Mouse (Mus musculus): ENCODE measurements around the gene Nppa. TPM values are rescaled to one million over a fixed set of nuclear protein-coding genes. Genes with fewer than 3 reads are reported as not detected.

The Nppa gene
- polyA plus RNA-seq, 1 experiment from 2014 or later, result 1.7 TPM

- Histone ChIP-seq H3K4me2 (no peak overlapping the region), H3K36me3 (peaks cover 88% of the 10 kb centered on the region), H3K9ac (no peak overlapping the region), H3K4me3 (no peak overlapping the region), H3K27me3 (no peaks in the 10 kb centered on the region), H3K27ac (replicated peaks) (no peak overlapping the region), H3K4me1 (replicated peaks) (peaks cover 6% of the 10 kb centered on the region), H3K9me3 (no peaks in the 10 kb centered on the region)
- no peak for ATAC-seq (ENCODE audit: low FRiP score, low read depth)
- WGBS, result 76% methylated on average over 3 of the region's 3 CpGs
These were observed 16.5 kb downstream of the Nppa start for GRCm38 (mm10) chr4:148016981-148017380.

DNA sequence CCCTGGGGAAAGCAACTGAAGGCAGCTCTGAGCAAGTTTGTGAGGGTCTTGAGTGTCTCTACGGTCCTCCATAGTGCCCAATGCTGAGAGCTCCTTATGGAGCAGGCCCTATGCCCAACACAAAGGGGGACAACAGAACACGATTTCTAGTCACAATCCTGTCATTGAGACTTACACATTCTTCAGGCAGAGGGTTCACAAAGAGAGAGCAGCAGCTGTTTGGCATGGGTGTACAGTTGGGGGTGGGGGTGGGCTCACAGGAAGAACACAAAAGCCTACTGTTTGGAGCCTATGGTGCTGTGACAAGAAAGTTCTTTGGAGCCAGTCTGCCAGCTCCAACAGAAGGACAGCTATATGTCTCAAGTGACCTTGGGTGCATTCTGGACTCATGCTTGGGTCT, 17.9 kb downstream of the Nppa start:
- Histone ChIP-seq H3K27ac (replicated peaks) (peak overlapping the region; percentile 72), H3K36me3 (peaks cover 88% of the 10 kb centered on the region), H3K4me1 (replicated peaks) (peaks cover 6% of the 10 kb centered on the region), H3K9me3 (no peaks in the 10 kb centered on the region), H3K9ac (no peak overlapping the region), H3K4me3 (no peak overlapping the region), H3K4me2 (no peak overlapping the region), H3K27me3 (no peaks in the 10 kb centered on the region)
- ATAC-seq (ENCODE audit: low FRiP score, low read depth), result peak; percentile 69
- 38% methylated on average over 2 of the region's 2 CpGs for WGBS

- Histone ChIP-seq H3K36me3 (peaks cover 86% of the 10 kb centered on the region), H3K4me2 (no peak overlapping the region), H3K4me3 (no peak overlapping the region), H3K9me3 (no peaks in the 10 kb centered on the region), H3K4me1 (replicated peaks) (peaks cover under 1% of the 10 kb centered on the region), H3K9ac (no peak overlapping the region), H3K27ac (replicated peaks) (no peak overlapping the region), H3K27me3 (no peaks in the 10 kb centered on the region)
- WGBS, result 90% methylated on average over 3 of the region's 3 CpGs
- ATAC-seq (ENCODE audit: low FRiP score, low read depth), result no peak
These were observed 23.5 kb downstream of the Nppa start for GRCm38 (mm10) chr4:148024003-148024402.

- Histone ChIP-seq H3K27ac (replicated peaks) (no peak overlapping the region), H3K4me3 (no peak overlapping the region), H3K4me2 (no peak overlapping the region), H3K4me1 (replicated peaks) (no peaks in the 10 kb centered on the region), H3K36me3 (peaks cover 50% of the 10 kb centered on the region), H3K9ac (no peak overlapping the region), H3K9me3 (no peaks in the 10 kb centered on the region), H3K27me3 (no peaks in the 10 kb centered on the region)
- ATAC-seq (ENCODE audit: low FRiP score, low read depth), result no peak
- 96% methylated on average over 7 of the region's 7 CpGs for WGBS
These were observed 28.8 kb downstream of the Nppa start for GRCm38 (mm10) chr4:148029297-148029696.

- H3K9me3 ChIP-seq, result no peaks in the 10 kb centered on the region
- no peak overlapping the region for H3K4me2 ChIP-seq
- peaks cover 47% of the 10 kb centered on the region for H3K36me3 ChIP-seq
- no peaks in the 10 kb centered on the region for H3K4me1 ChIP-seq (replicated peaks)
- whole genome bisulfite sequencing, result 81% methylated on average over 5 of the region's 5 CpGs
- ATAC-seq (ENCODE audit: low FRiP score, low read depth), result no peak
- H3K9ac ChIP-seq, result no peak overlapping the region
- no peak overlapping the region for H3K27ac ChIP-seq (replicated peaks)
- H3K27me3 ChIP-seq, result no peaks in the 10 kb centered on the region
- no peak overlapping the region for H3K4me3 ChIP-seq
These were observed 30.0 kb downstream of the Nppa start for GRCm38 (mm10) chr4:148030506-148030905.

GRCm38 (mm10) chr4:148033858-148034410, 33.4 kb downstream of the Nppa start:
- Histone ChIP-seq H3K36me3 (peaks cover 24% of the 10 kb centered on the region), H3K9me3 (no peaks in the 10 kb centered on the region), H3K27me3 (no peaks in the 10 kb centered on the region), H3K4me2 (no peak overlapping the region), H3K4me1 (replicated peaks) (peaks cover 10% of the 10 kb centered on the region), H3K9ac (no peak overlapping the region), H3K4me3 (no peak overlapping the region), H3K27ac (replicated peaks) (no peak overlapping the region)
- 54% methylated on average over 7 of the region's 7 CpGs for WGBS
- ATAC-seq (ENCODE audit: low FRiP score, low read depth), result no peak

GRCm38 (mm10) chr4:148035440-148035839, 34.9 kb downstream of the Nppa start:
- no peak for ATAC-seq (ENCODE audit: low FRiP score, low read depth)
- no peak overlapping the region for H3K4me2 ChIP-seq
- no peak overlapping the region for H3K27ac ChIP-seq (replicated peaks)
- H3K4me3 ChIP-seq, result no peak overlapping the region
- no peaks in the 10 kb centered on the region for H3K9me3 ChIP-seq
- 95% methylated on average over 3 of the region's 3 CpGs for WGBS
- no peaks in the 10 kb centered on the region for H3K27me3 ChIP-seq
- peaks cover 15% of the 10 kb centered on the region for H3K36me3 ChIP-seq
- H3K9ac ChIP-seq, result no peak overlapping the region
- peaks cover 23% of the 10 kb centered on the region for H3K4me1 ChIP-seq (replicated peaks)

DNA sequence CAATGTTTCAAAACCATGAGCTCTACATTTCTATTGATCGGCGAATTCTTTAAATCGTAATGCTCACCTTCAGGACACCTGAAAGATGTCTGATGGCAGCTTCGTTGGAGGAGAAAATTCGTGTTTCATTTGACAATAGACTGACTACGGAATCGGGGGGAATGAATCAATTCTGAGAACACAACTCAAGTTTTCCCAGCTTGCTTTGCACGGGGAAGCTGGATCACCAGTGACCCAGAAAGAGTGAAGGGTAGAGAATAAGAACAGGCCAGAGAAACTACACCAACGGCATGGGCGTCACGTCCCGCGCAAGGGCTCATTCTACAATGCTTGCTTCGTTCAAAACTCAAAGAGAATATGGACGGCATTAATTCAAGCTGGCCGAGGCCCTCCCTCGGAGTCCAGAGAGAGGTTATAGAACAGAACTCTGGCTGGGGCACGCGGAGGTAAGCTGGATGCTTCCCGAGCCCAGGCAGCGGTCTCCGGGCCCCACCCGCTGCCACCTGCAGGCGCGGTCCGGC, 37.6 kb downstream of the Nppa start:
- H3K9me3 ChIP-seq, result no peaks in the 10 kb centered on the region
- peaks cover 13% of the 10 kb centered on the region; the same call in 1 of the 2 replicates for H3K36me3 ChIP-seq
- peak overlapping the region; percentile 90 for H3K27ac ChIP-seq (replicated peaks)
- H3K9ac ChIP-seq, result peak overlapping the region; percentile 71
- peaks cover 46% of the 10 kb centered on the region for H3K4me1 ChIP-seq (replicated peaks)
- no peaks in the 10 kb centered on the region for H3K27me3 ChIP-seq
- peak; percentile 0; the same call in 1 of the 2 replicates for ATAC-seq (ENCODE audit: low FRiP score, low read depth)
- WGBS, result 6% methylated on average over 21 of the region's 26 CpGs
- H3K4me3 ChIP-seq, result peak overlapping the region; percentile 63
- H3K4me2 ChIP-seq, result peak overlapping the region; percentile 58

DNA sequence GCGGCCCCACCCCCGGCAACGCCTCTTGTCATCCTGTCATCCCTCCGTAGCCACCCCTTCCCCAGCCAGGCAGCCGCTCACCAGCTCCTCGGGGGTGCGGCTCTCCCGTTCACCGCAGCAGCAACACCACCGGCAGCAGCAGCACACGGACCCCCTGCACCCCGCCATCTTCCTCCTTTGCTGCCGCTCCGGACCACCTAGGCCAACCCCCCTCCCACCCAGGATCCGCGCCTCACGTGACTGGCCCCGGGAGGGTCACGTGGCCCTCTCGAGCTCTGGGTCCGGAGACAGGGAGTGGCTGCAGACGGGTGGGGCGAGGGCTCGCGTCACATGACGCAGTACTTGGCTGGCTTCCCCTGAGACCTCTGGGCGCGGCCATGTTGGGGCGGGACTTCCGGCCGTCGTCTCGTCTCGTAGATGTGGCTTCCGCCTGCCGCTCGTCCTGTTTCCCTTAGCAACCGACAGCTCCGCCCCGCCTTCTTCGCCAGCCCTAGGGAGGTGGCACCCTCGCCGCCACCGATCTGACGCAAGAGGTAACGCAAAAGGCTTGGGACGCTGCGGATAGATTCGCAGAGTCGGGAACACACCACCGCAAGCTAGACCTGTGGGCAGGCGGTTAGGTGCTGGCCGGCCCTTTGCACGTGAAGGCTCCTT, 38.2 kb downstream of the Nppa start, which contains the start of the genes Clcn6 and Mthfr:
Gene Clcn6, minus strand, starts transcription at position 222 of the 654 bp plus-strand sequence.
Gene Mthfr, plus strand, starts transcription at position 478 of the 654 bp plus-strand sequence.
- H3K4me1 ChIP-seq (replicated peaks), result peaks cover 46% of the 10 kb centered on the region

DNA sequence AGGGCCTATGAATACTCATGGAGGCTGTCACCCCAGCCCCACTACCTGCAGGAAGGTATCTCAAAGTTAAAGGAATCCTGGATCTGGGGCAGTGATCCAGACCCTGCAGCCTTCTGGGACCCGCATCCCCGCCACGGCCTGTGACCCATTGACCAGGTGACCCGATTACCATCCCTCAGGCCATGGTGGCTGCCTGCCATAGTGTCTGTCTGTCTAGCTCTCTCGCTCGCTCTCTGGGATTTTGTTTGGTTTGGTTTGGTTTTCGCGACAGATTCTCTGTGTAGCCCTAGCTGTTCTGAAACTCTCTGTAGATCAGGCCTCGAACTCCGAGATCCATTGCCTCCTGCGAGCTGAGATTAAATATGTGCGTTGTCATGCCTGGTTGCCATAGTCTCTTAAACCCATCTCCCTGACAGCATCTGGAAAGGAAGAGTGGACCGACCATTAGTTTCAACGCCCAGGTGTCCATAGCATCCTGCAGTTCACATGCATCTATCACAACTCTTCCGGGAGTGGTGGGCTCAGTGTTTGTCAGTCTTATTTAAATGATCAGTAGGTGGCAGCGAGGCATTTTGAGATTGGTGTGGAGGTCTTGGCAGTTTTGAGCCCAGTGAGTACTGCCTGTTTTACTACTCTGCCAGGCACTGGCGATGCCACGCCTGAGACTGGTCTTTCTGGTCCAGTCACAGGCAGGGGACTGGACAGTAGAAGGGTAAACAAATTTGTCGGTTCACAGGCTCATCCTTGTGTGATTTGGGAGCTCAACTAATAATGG, 38.9 kb downstream of the Nppa start:
- peaks cover 46% of the 10 kb centered on the region for H3K4me1 ChIP-seq (replicated peaks)
- ATAC-seq (ENCODE audit: low FRiP score, low read depth), result no peak
- 19% methylated on average over 19 of the region's 19 CpGs for WGBS

More for the DNA sequence above, 38.2 kb downstream of the Nppa start, which contains the start of the genes Clcn6 and Mthfr:
- no peaks in the 10 kb centered on the region for H3K9me3 ChIP-seq
- WGBS, result under 1% methylated on average over 53 of the region's 54 CpGs
- peak within 1 kb of the TSS; percentile 71 for H3K9ac ChIP-seq
- H3K4me2 ChIP-seq, result peak within 1 kb of the TSS; percentile 89
- H3K27me3 ChIP-seq, result no peaks in the 10 kb centered on the region
- H3K36me3 ChIP-seq, result peaks cover 13% of the 10 kb centered on the region; the same call in 1 of the 2 replicates
- ATAC-seq (ENCODE audit: low FRiP score, low read depth), result peak; percentile 92
- H3K27ac ChIP-seq (replicated peaks), result peak within 1 kb of the TSS; percentile 90
- peak within 1 kb of the TSS; percentile 63 for H3K4me3 ChIP-seq

DNA sequence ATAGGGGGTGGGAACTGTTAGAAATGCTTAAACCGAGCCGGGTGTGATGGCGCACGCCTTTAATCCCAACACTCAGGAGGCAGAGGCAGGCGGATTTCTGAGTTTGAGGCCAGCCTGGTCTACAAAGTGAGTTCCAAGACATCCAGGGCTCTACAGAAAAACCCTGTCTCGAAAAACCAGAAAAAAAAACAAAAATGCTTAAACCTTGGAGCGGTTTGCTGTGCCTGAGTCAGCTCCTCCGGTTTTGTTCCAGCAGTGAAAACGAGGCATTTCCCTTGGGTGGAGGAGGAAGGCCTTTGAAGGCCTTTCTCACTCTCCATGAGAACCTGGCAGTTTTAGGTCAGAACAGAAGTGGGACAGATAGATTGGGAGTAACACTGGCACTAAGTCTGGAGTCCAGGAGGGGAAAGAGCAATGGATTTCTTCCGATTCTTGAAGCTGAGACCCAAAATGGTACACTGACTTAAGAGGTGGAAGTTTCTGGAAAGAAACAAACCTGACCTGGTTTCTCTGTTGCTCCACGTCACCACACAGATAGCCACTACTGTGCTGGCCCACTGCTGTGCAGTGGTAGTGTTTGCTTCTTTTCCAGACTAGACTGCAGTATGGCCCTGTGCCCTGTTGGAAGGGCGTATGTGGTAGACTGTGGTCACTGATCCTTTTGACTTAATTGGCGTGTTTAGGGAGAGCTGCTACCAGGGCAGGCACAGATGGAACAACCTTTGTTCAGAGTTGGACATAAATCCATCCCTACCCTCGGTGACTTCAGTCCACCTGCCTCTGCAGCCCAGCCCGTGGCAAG, 39.7 kb downstream of the Nppa start:
- peak overlapping the region; percentile 90 for H3K27ac ChIP-seq (replicated peaks)
- no peak for ATAC-seq (ENCODE audit: low FRiP score, low read depth)
- H3K4me3 ChIP-seq, result peak overlapping the region; percentile 63
- H3K36me3 ChIP-seq, result 0 out of 2 replicates have a peak, but pooled peaks cover 6% of the 10 kb centered on the region
- H3K27me3 ChIP-seq, result no peaks in the 10 kb centered on the region
- peak overlapping the region; percentile 70 for H3K9ac ChIP-seq
- peak overlapping the region; percentile 89 for H3K4me2 ChIP-seq
- peaks cover 46% of the 10 kb centered on the region for H3K4me1 ChIP-seq (replicated peaks)
- no peaks in the 10 kb centered on the region for H3K9me3 ChIP-seq
- 63% methylated on average over 15 of the region's 15 CpGs for WGBS

More for the DNA sequence above, 38.9 kb downstream of the Nppa start:
- H3K27ac ChIP-seq (replicated peaks), result peak overlapping the region; percentile 90
- H3K4me2 ChIP-seq, result peak overlapping the region; percentile 89
- H3K36me3 ChIP-seq, result peaks cover 12% of the 10 kb centered on the region; the same call in 1 of the 2 replicates
- H3K9ac ChIP-seq, result peak overlapping the region; percentile 70
- H3K27me3 ChIP-seq, result no peaks in the 10 kb centered on the region
- H3K9me3 ChIP-seq, result no peaks in the 10 kb centered on the region
- H3K4me3 ChIP-seq, result peak overlapping the region; percentile 63
